Mouse (Mus musculus) frontal cortex, adult (tissue): ENCODE measurements around the gene Ripor2.

Source experiments
- ATAC-seq: cut with Nextera tagmentation; 2 replicates; pipeline ENCODE4 v1.9.2; 2017; ENCODE audit warnings: mild to moderate bottlenecking, moderate library complexity, mixed read lengths; ENCODE audit not compliant: low TSS enrichment

Ripor2 gene

GRCm38 (mm10) chr13:24584403-24584802, 2.4 kb downstream of the Ripor2 start:
- no peak for ATAC-seq

DNA sequence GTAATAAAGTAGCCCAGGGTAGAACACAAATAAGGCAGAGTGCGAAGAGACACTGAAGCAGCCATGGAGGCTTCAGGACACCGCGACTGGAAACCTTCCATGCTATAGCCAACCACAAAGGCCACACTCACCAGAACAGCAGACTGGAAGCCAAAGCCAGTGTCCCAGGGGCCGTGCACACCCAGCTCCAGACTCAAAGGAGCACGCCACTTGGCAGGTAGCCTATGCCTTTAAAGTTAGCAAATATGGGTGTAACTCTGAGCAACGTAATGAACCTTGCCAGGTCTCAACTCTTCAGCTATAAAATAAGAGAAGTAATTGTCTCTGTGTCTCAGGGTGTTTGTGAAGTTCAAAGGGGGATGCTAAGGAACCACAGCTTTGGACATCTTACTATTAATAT, 2.9 kb downstream of the Ripor2 start:
- ATAC-seq = no peak

GRCm38 (mm10) chr13:24585369-24585768, 3.4 kb downstream of the Ripor2 start:
- ATAC-seq = no peak

- no peak for ATAC-seq
Measured at GRCm38 (mm10) chr13:24587192-24587895, 5.4 kb downstream of the Ripor2 start.

DNA sequence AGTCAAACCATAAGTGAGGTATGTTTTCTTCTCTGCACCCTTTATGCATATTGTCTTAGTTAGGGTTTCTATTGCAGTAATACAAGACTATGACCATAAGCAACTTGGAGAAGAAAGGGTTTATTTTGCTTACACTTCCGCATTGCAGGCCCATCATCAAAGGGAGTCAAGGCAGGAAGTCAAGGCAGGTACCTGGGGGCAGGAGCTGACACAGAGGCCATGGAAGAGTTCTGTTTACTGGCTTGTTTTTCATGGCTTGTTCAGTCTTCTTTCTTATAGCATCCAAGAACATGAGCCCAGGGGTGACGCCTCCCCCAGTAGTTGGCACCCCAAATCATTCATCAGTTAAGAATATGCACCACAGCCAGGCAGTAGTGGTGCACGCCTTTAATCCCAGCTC, 6.6 kb downstream of the Ripor2 start:
- no peak for ATAC-seq

DNA sequence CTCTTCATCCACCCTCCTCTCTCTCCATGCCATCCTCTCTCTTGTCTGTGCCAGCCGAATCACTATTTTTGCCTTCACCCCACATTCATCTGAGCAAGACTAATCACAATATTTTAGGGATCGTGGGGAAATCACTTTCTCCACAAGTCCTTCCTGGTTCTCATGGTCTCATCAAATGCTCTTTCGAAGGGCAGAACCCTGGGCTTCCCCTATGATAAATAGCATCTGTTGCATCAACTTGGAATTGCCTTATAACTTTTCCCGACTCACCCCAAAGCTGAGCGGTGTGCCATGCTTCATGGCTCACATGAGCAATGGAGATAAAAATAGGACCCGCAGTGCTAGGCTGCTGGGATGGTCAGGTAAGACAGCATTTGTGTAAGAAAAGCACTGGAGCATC, 9.7 kb downstream of the Ripor2 start:
- ATAC-seq = no peak

- no peak for ATAC-seq
Measured at GRCm38 (mm10) chr13:24594303-24594702, 12.3 kb downstream of the Ripor2 start.

GRCm38 (mm10) chr13:24599631-24600041, 17.6 kb downstream of the Ripor2 start:
- ATAC-seq = no peak

- 0 out of 2 replicates have a peak, but pooled peaks have one; percentile 28 for ATAC-seq
Measured at GRCm38 (mm10) chr13:24602978-24603377, 21.0 kb downstream of the Ripor2 start.

- ATAC-seq = peak; percentile 84
Measured at GRCm38 (mm10) chr13:24603591-24604009, 21.6 kb downstream of the Ripor2 start.

- no peak for ATAC-seq
Measured at GRCm38 (mm10) chr13:24604096-24604495, 22.1 kb downstream of the Ripor2 start.

- ATAC-seq = no peak
Measured at GRCm38 (mm10) chr13:24604761-24605591, 23.0 kb downstream of the Ripor2 start.

GRCm38 (mm10) chr13:24605755-24606154, 23.8 kb downstream of the Ripor2 start:
- ATAC-seq = no peak

DNA sequence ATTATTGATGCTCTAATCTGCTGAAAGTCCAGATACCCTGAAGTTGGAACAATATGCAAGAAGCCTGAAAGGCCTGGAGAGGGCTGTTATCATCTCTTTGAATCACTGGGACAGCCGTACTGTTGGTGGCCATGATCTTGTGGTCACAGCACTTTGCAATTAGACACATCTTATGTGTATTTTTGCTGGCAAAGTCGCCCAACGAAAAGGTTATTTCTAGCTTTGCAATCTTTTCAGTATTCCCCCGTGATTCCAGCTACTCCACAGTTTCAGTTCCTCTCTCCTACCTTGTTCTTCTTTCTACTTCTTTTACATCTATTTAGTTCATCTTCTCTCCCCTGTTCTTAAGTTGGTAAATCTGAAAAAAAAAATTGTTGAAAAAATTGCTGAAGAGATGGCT, 26.0 kb downstream of the Ripor2 start:
- no peak for ATAC-seq

DNA sequence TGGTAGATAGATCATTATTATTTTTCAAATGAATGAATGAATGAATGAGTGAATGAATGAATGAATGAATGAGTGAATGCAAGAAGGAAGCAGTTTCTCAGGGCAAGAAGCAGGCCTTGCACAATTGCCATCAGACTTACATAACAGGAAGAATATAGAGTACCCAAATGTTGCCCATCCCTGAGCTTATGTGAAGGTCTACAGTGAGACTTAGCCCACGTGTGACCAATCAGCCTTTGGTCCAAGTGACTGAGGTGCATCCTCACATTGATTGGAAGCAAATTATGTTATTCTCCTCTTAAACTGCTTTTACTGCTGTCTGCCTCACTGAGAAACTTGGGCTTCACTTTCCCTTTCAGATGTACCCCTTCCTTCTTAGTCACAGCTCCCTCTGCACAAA, 26.7 kb downstream of the Ripor2 start:
- no peak for ATAC-seq

DNA sequence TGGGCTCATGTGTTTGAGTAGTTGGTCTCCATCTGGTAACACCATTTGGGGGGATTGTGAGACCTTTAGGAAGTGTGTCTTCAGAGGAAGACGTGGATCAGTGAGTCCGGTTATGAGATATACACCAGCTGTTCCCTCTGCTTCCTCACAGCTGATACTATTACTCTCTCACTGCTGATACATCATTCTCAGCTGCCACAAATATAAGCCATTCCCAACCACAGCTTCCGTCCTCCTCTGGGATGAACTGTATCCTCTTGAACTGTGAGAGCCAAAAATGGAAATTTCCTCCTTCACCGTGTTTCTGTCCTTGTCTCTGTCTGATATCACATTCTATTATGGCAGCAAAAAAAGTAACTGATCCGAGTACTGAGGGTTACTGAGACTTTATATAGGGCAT, 28.9 kb downstream of the Ripor2 start:
- ATAC-seq = peak; percentile 62

GRCm38 (mm10) chr13:24613031-24613430, 31.0 kb downstream of the Ripor2 start:
- ATAC-seq = no peak

- no peak for ATAC-seq
Measured at GRCm38 (mm10) chr13:24613433-24613832, 31.4 kb downstream of the Ripor2 start.

- no peak for ATAC-seq
Measured at GRCm38 (mm10) chr13:24613927-24614780, 32.2 kb downstream of the Ripor2 start.

DNA sequence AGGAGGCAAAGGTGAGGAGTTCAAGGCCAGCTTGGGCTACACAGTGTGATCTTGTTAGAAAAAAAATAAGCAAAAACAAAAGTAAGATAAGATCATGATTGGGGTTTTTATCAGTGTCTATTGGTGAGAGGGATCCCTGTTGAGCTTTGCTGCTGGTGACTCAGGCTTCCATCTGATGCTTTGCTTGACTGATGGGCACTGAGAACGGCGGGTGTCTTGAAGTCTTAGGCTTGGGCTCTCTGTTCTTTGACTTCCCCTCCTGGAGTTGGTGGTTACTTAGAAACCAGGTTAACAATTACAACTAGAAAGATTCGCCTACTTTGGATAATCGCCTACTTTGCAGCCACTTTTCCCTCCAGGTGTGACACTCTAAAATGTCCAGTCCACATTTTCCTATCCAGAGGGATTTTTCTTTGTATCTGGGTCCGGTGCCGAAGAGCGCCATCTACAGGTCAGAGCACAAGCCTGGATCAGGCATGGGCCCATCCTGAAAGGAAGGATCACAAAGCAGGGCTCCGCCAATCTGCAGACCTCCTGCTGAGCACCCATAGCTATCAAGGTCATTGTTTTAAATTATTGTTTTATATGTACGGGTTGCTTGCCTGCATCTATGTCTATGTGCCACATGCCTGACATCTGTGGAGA, 34.1 kb downstream of the Ripor2 start:
- ATAC-seq = peak; percentile 43; the same call in 1 of the 2 replicates

DNA sequence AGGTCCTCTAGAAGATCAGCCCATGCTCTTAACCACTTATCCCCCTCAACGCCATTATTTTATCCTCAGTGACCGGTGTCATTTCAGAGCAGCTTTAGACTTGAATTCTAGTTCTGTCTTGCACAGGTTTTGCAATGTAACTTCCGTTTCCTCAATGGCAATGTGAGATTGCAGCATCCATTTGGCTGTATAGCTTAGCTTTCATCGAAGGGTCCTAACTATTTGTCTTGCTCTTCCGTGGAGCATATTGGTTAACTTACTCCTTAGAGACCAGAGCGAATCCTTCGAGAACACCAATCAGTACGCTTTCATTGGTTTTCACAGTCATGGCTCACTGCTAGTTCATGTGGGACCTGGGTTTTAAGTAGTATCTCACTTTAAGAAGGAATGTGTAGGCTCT, 34.7 kb downstream of the Ripor2 start:
- no peak for ATAC-seq
